Mouse (Mus musculus) liver, postnatal 0 days (tissue): ENCODE measurements at regions not wholly inside any gene's neighbourhood (a gene's known extent, or its start where the extent isn't known, plus 50 kb on each side); places are given as distances from the start of the nearest gene placed in this dataset.

ENCODE experiments used
- ATAC-seq: fragments of 200-750 bp; cut with Nextera tagmentation; 2 replicates; pipeline ENCODE4 v1.8.0; 2017; ENCODE audit warnings: mild to moderate bottlenecking, moderate library complexity
- DNase-seq: peaks from one replicate; pipeline ENCODE4 v3.0.0-alpha.2; 2016
- H3K27ac ChIP-seq: fragments of 300-500 bp; sonication (generic); 2 replicates; pipeline ENCODE4 v1.5.1; 2014; ENCODE audit warnings: antibody characterized with exemption, moderate library complexity, mild to moderate bottlenecking, low read depth
- H3K27me3 ChIP-seq: fragments of 300-500 bp; sonication (generic); 2 replicates; pipeline ENCODE4 v1.6.1; 2014; ENCODE audit warnings: low read length, control low read depth, mixed read lengths; ENCODE audit not compliant: insufficient read depth
- H3K36me3 ChIP-seq: fragments of 300-500 bp; sonication (generic); replicated peaks from 2 replicates; pipeline ENCODE4 v1.6.1; 2014; ENCODE audit warnings: mild to moderate bottlenecking, control low read depth, low read length, moderate library complexity, mixed read lengths; ENCODE audit not compliant: insufficient read depth
- H3K4me1 ChIP-seq: fragments of 300-500 bp; sonication (generic); 2 replicates; pipeline ENCODE4 v1.6.1; 2014; ENCODE audit warnings: antibody characterized with exemption, mild to moderate bottlenecking, control low read depth; ENCODE audit not compliant: insufficient read depth
- H3K4me2 ChIP-seq: fragments of 300-500 bp; sonication (generic); 2 replicates; pipeline ENCODE4 v1.6.1; 2014; ENCODE audit warnings: low read depth, mild to moderate bottlenecking, low read length, moderate library complexity, mixed read lengths
- H3K4me3 ChIP-seq: fragments of 300-500 bp; sonication (generic); 2 replicates; pipeline ENCODE4 v1.5.1; 2014; ENCODE audit warnings: low read depth, low read length
- H3K9ac ChIP-seq: fragments of 300-500 bp; sonication (generic); replicated peaks from 2 replicates; pipeline ENCODE4 v1.6.1; 2014; ENCODE audit warnings: mild to moderate bottlenecking, moderate library complexity
- H3K9me3 ChIP-seq: fragments of 300-500 bp; sonication (generic); 2 replicates; pipeline ENCODE4 v1.6.1; 2016; ENCODE audit warnings: mild to moderate bottlenecking, control low read depth, low read length, mixed read lengths
- CTCF ChIP-seq: sonication (generic); IDR thresholded peaks from 2 replicates; pipeline ENCODE4 v1.5.1; 2016; ENCODE audit warnings: antibody characterized with exemption, low read depth
- EP300 ChIP-seq: IDR thresholded peaks from 2 replicates; pipeline ENCODE4 v1.6.1; 2016; ENCODE audit warnings: antibody characterized with exemption, low read depth, mild to moderate bottlenecking
- WGBS: fragments of 180-500 bp; shearing (Covaris S2); extraction: QIAGEN DNeasy Blood & Tissue Kit; methylation state at CpG from one replicate; pipeline ENCODE4 v1.1.7; 2014; ENCODE audit not compliant: insufficient replicate concordance; 5-methylcytosine and 5-hydroxymethylcytosine counted together

- Histone ChIP-seq H3K9ac (no peak overlapping the region), H3K9me3 (no peaks in the 10 kb centered on the region), H3K4me2 (no peak overlapping the region), H3K27me3 (no peaks in the 10 kb centered on the region), H3K4me3 (no peak overlapping the region), H3K27ac (no peak overlapping the region), H3K36me3 (no peaks in the 10 kb centered on the region), H3K4me1 (no peaks in the 10 kb centered on the region)
- WGBS: 45% methylated on average over 3 of the region's 3 CpGs
- DNase-seq: no peak
- no peak for ATAC-seq
- TF ChIP-seq EP300 (no peak), CTCF (no peak)
These were observed 984.9 kb upstream of the Gm7489 start for GRCm38 (mm10) chr15:52899822-52900221.

GRCm38 (mm10) chr15:52905231-52905630 lies 979.5 kb upstream of the Gm7489 start:
- H3K4me1 ChIP-seq: no peaks in the 10 kb centered on the region
- H3K27me3 ChIP-seq: no peaks in the 10 kb centered on the region
- DNase-seq (no peak), ATAC-seq (no peak)
- TF ChIP-seq CTCF (no peak), EP300 (no peak)
- no peak overlapping the region for H3K4me2 ChIP-seq
- no peak overlapping the region for H3K9ac ChIP-seq
- H3K27ac ChIP-seq: no peak overlapping the region
- H3K4me3 ChIP-seq: no peak overlapping the region
- H3K9me3 ChIP-seq: no peaks in the 10 kb centered on the region
- WGBS: 74% methylated on average over 3 of the region's 3 CpGs
- no peaks in the 10 kb centered on the region for H3K36me3 ChIP-seq

- no peak overlapping the region for H3K4me2 ChIP-seq
- TF ChIP-seq CTCF: no peak
- TF ChIP-seq EP300: no peak
- ATAC-seq: no peak
- 37% methylated on average over 1 of the region's 1 CpGs for WGBS
- H3K27ac ChIP-seq: no peak overlapping the region
- H3K9me3 ChIP-seq: no peaks in the 10 kb centered on the region
- no peak for DNase-seq
- H3K9ac ChIP-seq: no peak overlapping the region
- H3K4me3 ChIP-seq: no peak overlapping the region
- H3K27me3 ChIP-seq: no peaks in the 10 kb centered on the region
- no peaks in the 10 kb centered on the region for H3K4me1 ChIP-seq
- no peaks in the 10 kb centered on the region for H3K36me3 ChIP-seq
These were observed 977.5 kb upstream of the Gm7489 start for GRCm38 (mm10) chr15:52907217-52907616.

GRCm38 (mm10) chr15:52922277-52922676 lies 962.4 kb upstream of the Gm7489 start:
- no peak for TF ChIP-seq CTCF
- no peak for DNase-seq
- Histone ChIP-seq H3K4me3 (no peak overlapping the region), H3K9me3 (no peaks in the 10 kb centered on the region), H3K4me2 (no peak overlapping the region), H3K4me1 (no peaks in the 10 kb centered on the region), H3K27me3 (no peaks in the 10 kb centered on the region), H3K9ac (no peak overlapping the region), H3K27ac (no peak overlapping the region), H3K36me3 (no peaks in the 10 kb centered on the region)
- 62% methylated on average over 1 of the region's 1 CpGs for WGBS
- no peak for ATAC-seq

- no peaks in the 10 kb centered on the region for H3K36me3 ChIP-seq
- no peak for DNase-seq
These were observed 956.3 kb upstream of the Gm7489 start for GRCm38 (mm10) chr15:52928408-52928807.

GRCm38 (mm10) chr15:52937138-52937537 lies 947.6 kb upstream of the Gm7489 start:
- 71% methylated on average over 2 of the region's 2 CpGs for WGBS

More at GRCm38 (mm10) chr15:52928408-52928807, 956.3 kb upstream of the Gm7489 start:
- H3K4me2 ChIP-seq: no peak overlapping the region
- no peak overlapping the region for H3K4me3 ChIP-seq
- no peaks in the 10 kb centered on the region for H3K4me1 ChIP-seq
- ATAC-seq: no peak
- WGBS: 33% methylated on average over 3 of the region's 3 CpGs
- H3K27ac ChIP-seq: no peak overlapping the region
- no peaks in the 10 kb centered on the region for H3K9me3 ChIP-seq
- TF ChIP-seq CTCF (no peak), EP300 (no peak)
- no peaks in the 10 kb centered on the region for H3K27me3 ChIP-seq
- no peak overlapping the region for H3K9ac ChIP-seq

GRCm38 (mm10) chr15:52944592-52944991 lies 940.1 kb upstream of the Gm7489 start:
- TF ChIP-seq EP300: no peak
- TF ChIP-seq CTCF: no peak
- Histone ChIP-seq H3K4me1 (no peaks in the 10 kb centered on the region), H3K9ac (no peak overlapping the region), H3K4me3 (no peak overlapping the region), H3K27me3 (no peaks in the 10 kb centered on the region), H3K9me3 (no peaks in the 10 kb centered on the region), H3K36me3 (no peaks in the 10 kb centered on the region), H3K4me2 (no peak overlapping the region), H3K27ac (no peak overlapping the region)
- ATAC-seq: no peak
- DNase-seq: no peak
- 66% methylated on average over 4 of the region's 4 CpGs for WGBS

More at GRCm38 (mm10) chr15:52937138-52937537, 947.6 kb upstream of the Gm7489 start:
- Histone ChIP-seq H3K4me2 (no peak overlapping the region), H3K27me3 (no peaks in the 10 kb centered on the region), H3K27ac (no peak overlapping the region), H3K9me3 (no peaks in the 10 kb centered on the region), H3K36me3 (no peaks in the 10 kb centered on the region), H3K9ac (no peak overlapping the region), H3K4me1 (no peaks in the 10 kb centered on the region), H3K4me3 (no peak overlapping the region)
- ATAC-seq (no peak), DNase-seq (no peak)
- TF ChIP-seq EP300: no peak
